ENCODE assay signal across 7 mouse cellular contexts in the genomic region with DNA sequence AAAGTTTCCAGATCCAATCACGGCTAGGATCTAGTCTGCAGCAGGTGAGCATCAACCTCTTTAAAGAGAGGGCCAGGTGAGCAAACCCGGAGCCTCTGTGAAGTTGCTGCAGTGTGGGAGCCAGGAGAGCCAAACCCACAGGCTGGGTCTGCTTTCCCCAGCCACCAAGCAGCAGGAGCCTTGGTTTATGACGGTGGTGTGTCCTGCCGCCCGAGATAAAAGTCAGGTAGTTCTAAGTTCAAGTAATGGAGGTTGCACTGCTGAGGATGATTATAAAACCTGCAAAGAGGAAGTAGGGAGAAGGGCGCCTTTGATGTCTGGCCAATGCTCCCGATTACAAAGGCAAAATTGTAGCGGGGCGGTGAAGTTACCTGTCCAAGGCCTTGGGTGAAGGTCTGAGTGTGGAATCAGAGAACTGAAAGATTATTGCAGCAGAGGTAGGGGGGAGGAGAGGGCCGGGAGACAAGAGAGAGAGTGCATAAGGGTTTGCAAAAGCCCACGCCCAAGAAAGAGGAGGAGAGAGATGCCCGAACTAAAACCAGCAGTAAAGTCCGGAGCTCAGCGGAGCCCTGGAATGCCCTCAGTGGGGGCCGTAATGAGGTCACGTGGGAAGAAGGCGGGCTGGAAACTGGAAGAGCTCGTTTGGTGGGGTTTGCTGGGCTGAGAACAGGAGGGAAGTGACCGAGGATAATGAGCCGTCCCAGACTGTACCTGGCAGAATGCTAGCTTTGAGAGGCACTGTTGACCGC. TPM values are rescaled to one million over a fixed set of nuclear protein-coding genes. Genes with fewer than 3 reads are reported as not detected.
DNase-seq lines count a peak whose midpoint lies in the region; ATAC-seq lines count a peak whose summit lies in the region.

No protein-coding gene starts in this region.

- H3K9ac ChIP-seq in hindbrain, embryonic 11.5 days (ENCODE audit: low read depth, low read length) = 0 out of 2 replicates have a peak overlapping the region, but pooled peaks have one; percentile 23
- H3K9ac ChIP-seq in limb, embryonic 13.5 days = peak overlapping the region; percentile 53
- no peak overlapping the region; the same call in 1 of the 2 replicates for H3K9ac ChIP-seq in midbrain, embryonic 14.5 days (replicated peaks; ENCODE audit: low read length)

- ATAC-seq in hindbrain, embryonic 11.5 days (ENCODE audit: low FRiP score) = no peak
- peak; percentile 84; the same call in 1 of the 2 replicates for ATAC-seq in limb, embryonic 13.5 days (ENCODE audit: low FRiP score, low read depth)
- no peak for ATAC-seq in midbrain, embryonic 14.5 days (ENCODE audit: low FRiP score, low TSS enrichment)

- 13% methylated on average over 21 of the region's 21 CpGs for WGBS in hindbrain, embryonic 11.5 days
- WGBS in limb, embryonic 13.5 days = 4% methylated on average over 21 of the region's 21 CpGs
- 18% methylated on average over 21 of the region's 21 CpGs for whole genome bisulfite sequencing in midbrain, embryonic 14.5 days

- no peaks in the 10 kb centered on the region for H3K4me1 ChIP-seq in hindbrain, embryonic 11.5 days (replicated peaks; ENCODE audit: control insufficient read depth, insufficient read depth, low read length)
- H3K4me1 ChIP-seq in limb, embryonic 13.5 days = peaks cover 19% of the 10 kb centered on the region
- H3K4me1 ChIP-seq in midbrain, embryonic 14.5 days (ENCODE audit: control insufficient read depth, insufficient read depth, low read length) = 0 out of 2 replicates have a peak, but pooled peaks cover 8% of the 10 kb centered on the region

- H3K9me3 ChIP-seq in hindbrain, embryonic 11.5 days (ENCODE audit: control insufficient read depth, low read length) = no peaks in the 10 kb centered on the region
- no peaks in the 10 kb centered on the region for H3K9me3 ChIP-seq in limb, embryonic 13.5 days
- no peaks in the 10 kb centered on the region for H3K9me3 ChIP-seq in midbrain, embryonic 14.5 days (ENCODE audit: control insufficient read depth, low read length)

- H3K36me3 ChIP-seq in hindbrain, embryonic 11.5 days (ENCODE audit: control insufficient read depth, insufficient read depth, low read length) = no peaks in the 10 kb centered on the region
- H3K36me3 ChIP-seq in limb, embryonic 13.5 days = no peaks in the 10 kb centered on the region
- no peaks in the 10 kb centered on the region for H3K36me3 ChIP-seq in midbrain, embryonic 14.5 days (ENCODE audit: control insufficient read depth, insufficient read depth, low read length)

- H3K27ac ChIP-seq in hindbrain, embryonic 11.5 days (ENCODE audit: low read depth, low read length) = no peak overlapping the region; the same call in 1 of the 2 replicates
- H3K27ac ChIP-seq in limb, embryonic 13.5 days = no peak overlapping the region
- no peak overlapping the region for H3K27ac ChIP-seq in midbrain, embryonic 14.5 days (replicated peaks; ENCODE audit: low read depth, low read length)

- no peaks in the 10 kb centered on the region for H3K27me3 ChIP-seq in hindbrain, embryonic 11.5 days (ENCODE audit: control insufficient read depth, insufficient read depth, low read length)
- 0 out of 2 replicates have a peak, but pooled peaks cover 4% of the 10 kb centered on the region for H3K27me3 ChIP-seq in limb, embryonic 13.5 days
- H3K27me3 ChIP-seq in midbrain, embryonic 14.5 days (ENCODE audit: control insufficient read depth, insufficient read depth, low read length) = no peaks in the 10 kb centered on the region

- no peak overlapping the region; the same call in 1 of the 2 replicates for H3K4me3 ChIP-seq in hindbrain, embryonic 11.5 days (ENCODE audit: low read depth, low read length)
- peak overlapping the region; percentile 40 for H3K4me3 ChIP-seq in limb, embryonic 13.5 days
- 0 out of 2 replicates have a peak overlapping the region, but pooled peaks have one; percentile 5 for H3K4me3 ChIP-seq in midbrain, embryonic 14.5 days (replicated peaks; ENCODE audit: low read depth, low read length)

- peak; percentile 60 for DNase-seq in Muller cell, postnatal 12 days (ENCODE audit: inconsistent ontology term)
- peak; percentile 73 for DNase-seq in embryo, embryonic 11 days
- peak; percentile 64 for DNase-seq in hindbrain, embryonic 11.5 days (ENCODE audit: low spot score)
- DNase-seq in midbrain, embryonic 14.5 days = peak; percentile 40
- DNase-seq in urinary bladder, postnatal 10 days (ENCODE audit: low spot score) = peak; percentile 40
- no peak for DNase-seq in right cerebral cortex, postnatal 36 days (ENCODE audit: low spot score in 2 of 2)

- H3K4me2 ChIP-seq in hindbrain, embryonic 11.5 days (replicated peaks; ENCODE audit: low read depth, low read length) = peak overlapping the region; percentile 28; the same call in 1 of the 2 replicates
- H3K4me2 ChIP-seq in limb, embryonic 13.5 days (replicated peaks) = peak overlapping the region; percentile 70
- peak overlapping the region; percentile 49 for H3K4me2 ChIP-seq in midbrain, embryonic 14.5 days (ENCODE audit: low read length)

RNA-seq across cellular contexts. Expression of a gene that starts 27.7 kb away (rescaled TPM):
- polyA plus RNA-seq in hindbrain, embryonic 11.5 days (2014; fragmentation: Nextera tagmentation; extraction: Ambion mirVana) = 162 and 169 TPM in 2 replicates
- 159 and 167 TPM in 2 replicates for polyA plus RNA-seq in limb, embryonic 13.5 days (2015; fragmentation: Nextera tagmentation; extraction: Ambion mirVana)
- polyA plus RNA-seq in midbrain, embryonic 14.5 days (2014; fragmentation: Nextera tagmentation; extraction: Ambion mirVana) = 150 and 163 TPM in 2 replicates

RNA-seq across cellular contexts. Expression of a gene that starts 47.2 kb away (rescaled TPM):
- 1.1 and 1.5 TPM in 2 replicates for polyA plus RNA-seq in hindbrain, embryonic 11.5 days (2014; fragmentation: Nextera tagmentation; extraction: Ambion mirVana)
- 3.2 and 4.2 TPM in 2 replicates for polyA plus RNA-seq in limb, embryonic 13.5 days (2015; fragmentation: Nextera tagmentation; extraction: Ambion mirVana)
- 0.28 and 0.78 TPM in 2 replicates for polyA plus RNA-seq in midbrain, embryonic 14.5 days (2014; fragmentation: Nextera tagmentation; extraction: Ambion mirVana)

RNA-seq across cellular contexts. Expression of a gene that starts 50.7 kb away (rescaled TPM):
- 6.4 and 10.0 TPM in 2 replicates for polyA plus RNA-seq in hindbrain, embryonic 11.5 days (2014; fragmentation: Nextera tagmentation; extraction: Ambion mirVana)
- 2.3 and 2.7 TPM in 2 replicates for polyA plus RNA-seq in limb, embryonic 13.5 days (2015; fragmentation: Nextera tagmentation; extraction: Ambion mirVana)
- 54.5 and 63.4 TPM in 2 replicates for polyA plus RNA-seq in midbrain, embryonic 14.5 days (2014; fragmentation: Nextera tagmentation; extraction: Ambion mirVana)

Comparison
In these comparisons a context has a peak if more than half of its experiments do, and no peak if none do; other contexts are left out.
1. DNase-seq: peak in Muller cell, postnatal 12 days (single experiment), embryo, embryonic 11 days (single experiment), hindbrain, embryonic 11.5 days (single experiment), midbrain, embryonic 14.5 days (single experiment) and urinary bladder, postnatal 10 days (single experiment); none in right cerebral cortex, postnatal 36 days (0 of 2).
2. Peak in every context shown above with its lines, with median percentiles within 50 percentile points of each other: H3K4me2 ChIP-seq.